Mouse (Mus musculus): ENCODE data around the gene Rnf8. TPM values are rescaled to one million over a fixed set of nuclear protein-coding genes. Genes with fewer than 3 reads are reported as not detected.

Gene Rnf8
- polyA plus RNA-seq, 1 experiment from 2014 or later: 87.2 TPM

DNA sequence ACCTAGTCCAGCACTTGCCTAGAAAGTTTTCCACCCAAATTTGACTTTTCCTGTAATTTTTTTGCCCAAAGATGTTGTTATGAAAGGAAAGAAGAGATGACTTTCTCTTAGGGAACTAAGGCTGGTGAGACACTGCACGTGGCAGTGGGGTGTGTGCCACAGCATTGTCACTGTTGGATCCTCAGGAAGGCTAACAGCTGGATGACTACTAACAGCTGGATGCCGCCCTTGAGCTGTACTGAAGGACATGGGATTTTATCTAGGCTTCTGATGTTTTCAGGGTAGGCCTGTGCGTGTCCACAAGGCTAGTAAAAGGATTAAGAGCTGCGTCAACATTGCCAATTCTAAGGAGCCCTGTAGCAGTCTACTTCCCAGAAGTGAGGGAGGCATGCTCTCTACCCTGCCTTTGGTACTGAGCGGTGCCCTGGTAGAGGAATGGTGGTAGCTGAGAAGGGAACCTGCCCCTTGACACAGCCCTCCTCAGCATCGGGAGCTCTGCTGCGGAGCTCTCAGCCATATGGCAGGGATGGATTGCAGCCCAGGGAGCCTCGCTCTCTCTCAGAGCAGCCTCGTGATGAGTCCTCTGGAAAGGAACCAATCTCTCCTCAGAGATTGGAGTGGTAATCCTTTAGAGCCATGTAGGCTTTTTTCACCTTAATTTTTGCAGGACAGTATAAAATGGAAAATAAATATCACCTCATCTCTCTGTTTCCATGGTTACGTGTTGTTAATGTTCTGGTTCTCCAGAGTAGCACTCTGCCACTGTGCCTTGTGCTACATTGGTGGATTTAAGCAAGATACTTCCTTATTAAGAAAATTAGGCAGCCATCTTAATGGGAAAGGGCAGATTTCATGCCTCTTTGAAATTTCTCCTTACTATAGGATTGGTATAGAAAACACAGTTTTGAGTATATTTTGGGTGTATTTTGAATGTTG lies 53.7 kb downstream of the Rnf8 start:
- WGBS: 87% methylated on average over 10 of the region's 10 CpGs
- no peak for ATAC-seq (ENCODE audit: low FRiP score, low TSS enrichment)
- no peak overlapping the region for H3K4me3 ChIP-seq (ENCODE audit: low read length)
- H3K9ac ChIP-seq (ENCODE audit: low read depth, low read length): no peak overlapping the region
- H3K4me2 ChIP-seq (replicated peaks; ENCODE audit: low read depth, low read length): no peak overlapping the region
- peaks cover 28% of the 10 kb centered on the region for H3K36me3 ChIP-seq (ENCODE audit: control insufficient read depth, insufficient read depth, low read length)
- H3K9me3 ChIP-seq (ENCODE audit: control insufficient read depth, low read length): no peaks in the 10 kb centered on the region
- H3K27me3 ChIP-seq (ENCODE audit: control insufficient read depth, insufficient read depth, low read length): no peaks in the 10 kb centered on the region
- H3K4me1 ChIP-seq (ENCODE audit: control insufficient read depth, insufficient read depth, low read length): no peaks in the 10 kb centered on the region
- no peak overlapping the region for H3K27ac ChIP-seq (ENCODE audit: low read depth, low read length)

DNA sequence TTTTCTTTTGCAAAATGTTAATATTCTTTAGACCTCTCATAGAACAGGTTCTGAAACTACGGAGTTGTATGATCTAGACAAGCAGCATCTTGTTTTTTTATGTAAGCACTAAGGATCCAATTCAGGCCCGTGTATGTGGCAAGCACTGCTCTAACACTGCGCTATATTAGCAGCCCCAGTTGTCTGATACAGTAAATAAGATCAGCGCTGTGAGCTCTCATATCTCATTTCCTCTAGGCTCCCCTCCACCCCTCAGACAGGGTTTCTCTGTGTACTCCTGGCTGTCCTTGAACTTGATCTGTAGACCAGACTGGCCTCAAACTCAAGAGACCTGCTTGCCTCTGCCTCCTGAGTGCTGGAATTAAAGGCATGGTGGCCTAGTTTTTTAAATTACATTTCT lies 54.4 kb downstream of the Rnf8 start:
- Histone ChIP-seq H3K27ac (ENCODE audit: low read depth, low read length) (no peak overlapping the region), H3K4me2 (replicated peaks; ENCODE audit: low read depth, low read length) (no peak overlapping the region), H3K4me1 (ENCODE audit: control insufficient read depth, insufficient read depth, low read length) (no peaks in the 10 kb centered on the region), H3K36me3 (ENCODE audit: control insufficient read depth, insufficient read depth, low read length) (peaks cover 31% of the 10 kb centered on the region), H3K4me3 (ENCODE audit: low read length) (no peak overlapping the region), H3K9ac (ENCODE audit: low read depth, low read length) (no peak overlapping the region), H3K9me3 (ENCODE audit: control insufficient read depth, low read length) (no peaks in the 10 kb centered on the region), H3K27me3 (ENCODE audit: control insufficient read depth, insufficient read depth, low read length) (no peaks in the 10 kb centered on the region)
- ATAC-seq (ENCODE audit: low FRiP score, low TSS enrichment): no peak
- 98% methylated on average over 4 of the region's 4 CpGs for WGBS

DNA sequence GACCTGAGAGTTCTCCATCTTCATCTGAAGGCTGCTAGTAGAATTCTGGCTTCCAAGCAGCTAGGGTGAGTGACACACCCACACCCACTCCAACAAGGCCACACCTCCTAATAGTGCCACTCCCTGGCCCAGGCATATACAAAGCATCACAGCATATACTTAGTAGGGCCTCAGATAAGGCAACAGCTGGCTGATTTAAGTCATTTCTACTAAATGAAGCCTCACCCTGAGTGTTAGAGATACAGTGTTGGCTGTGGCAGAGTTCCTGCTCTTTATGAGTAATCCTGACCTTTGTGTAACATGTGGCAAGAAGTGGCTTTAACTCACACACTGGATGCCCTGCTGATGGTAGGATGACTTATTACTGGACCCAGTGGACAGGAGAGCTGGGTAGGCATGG lies 55.3 kb downstream of the Rnf8 start:
- Histone ChIP-seq H3K27ac (ENCODE audit: low read depth, low read length) (no peak overlapping the region), H3K4me3 (ENCODE audit: low read length) (no peak overlapping the region), H3K9ac (ENCODE audit: low read depth, low read length) (no peak overlapping the region), H3K9me3 (ENCODE audit: control insufficient read depth, low read length) (no peaks in the 10 kb centered on the region), H3K36me3 (ENCODE audit: control insufficient read depth, insufficient read depth, low read length) (peaks cover 33% of the 10 kb centered on the region), H3K4me2 (replicated peaks; ENCODE audit: low read depth, low read length) (no peak overlapping the region), H3K27me3 (ENCODE audit: control insufficient read depth, insufficient read depth, low read length) (no peaks in the 10 kb centered on the region), H3K4me1 (ENCODE audit: control insufficient read depth, insufficient read depth, low read length) (no peaks in the 10 kb centered on the region)
- no peak for ATAC-seq (ENCODE audit: low FRiP score, low TSS enrichment)

DNA sequence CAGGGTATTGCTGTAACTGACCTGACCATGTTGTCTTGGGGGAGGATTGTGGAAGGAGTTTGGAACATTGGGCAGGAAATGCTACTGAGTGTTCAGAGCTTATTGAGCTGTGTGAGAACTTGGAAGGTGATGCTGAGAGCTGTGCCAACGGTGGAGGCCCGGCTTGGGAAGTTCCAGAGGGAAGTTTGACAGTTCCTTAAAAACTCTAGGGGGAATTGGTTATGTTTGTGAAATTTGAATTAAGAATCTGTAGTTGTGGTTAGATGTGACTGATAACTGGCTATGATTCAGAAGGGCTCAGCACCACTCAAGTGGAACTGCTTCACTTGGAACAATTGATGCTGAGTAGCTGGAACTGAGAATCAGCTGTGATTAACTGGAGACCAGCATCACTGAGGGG lies 56.4 kb downstream of the Rnf8 start:
- Histone ChIP-seq H3K27me3 (ENCODE audit: control insufficient read depth, insufficient read depth, low read length) (no peaks in the 10 kb centered on the region), H3K9me3 (ENCODE audit: control insufficient read depth, low read length) (no peaks in the 10 kb centered on the region), H3K4me3 (ENCODE audit: low read length) (no peak overlapping the region), H3K4me1 (ENCODE audit: control insufficient read depth, insufficient read depth, low read length) (no peaks in the 10 kb centered on the region), H3K4me2 (replicated peaks; ENCODE audit: low read depth, low read length) (no peak overlapping the region), H3K36me3 (ENCODE audit: control insufficient read depth, insufficient read depth, low read length) (peaks cover 43% of the 10 kb centered on the region), H3K9ac (ENCODE audit: low read depth, low read length) (no peak overlapping the region), H3K27ac (ENCODE audit: low read depth, low read length) (no peak overlapping the region)
- no peak for ATAC-seq (ENCODE audit: low FRiP score, low TSS enrichment)
- WGBS: 92% methylated on average over 2 of the region's 2 CpGs

DNA sequence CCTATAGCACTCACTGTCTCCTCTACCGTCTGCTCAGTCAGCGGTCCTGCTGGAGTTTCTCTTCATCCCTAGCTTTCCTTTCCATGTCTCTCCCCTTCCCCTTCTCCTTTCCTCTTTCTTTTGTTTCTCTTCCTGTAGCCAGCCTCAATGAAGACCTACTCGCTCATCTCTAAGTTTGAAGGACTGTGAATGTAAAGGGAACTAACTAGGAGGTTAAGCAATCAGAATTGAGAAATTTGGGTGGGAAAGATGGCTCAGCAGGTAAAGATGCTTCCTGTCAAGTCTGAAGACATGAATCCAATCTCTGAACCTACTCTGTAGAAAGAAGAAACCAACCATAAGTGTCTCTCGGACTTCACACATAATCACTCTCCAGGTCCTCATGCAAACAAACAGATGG lies 58.7 kb downstream of the Rnf8 start:
- no peak for ATAC-seq (ENCODE audit: low FRiP score, low TSS enrichment)
- 94% methylated on average over 4 of the region's 4 CpGs for WGBS
- Histone ChIP-seq H3K27me3 (ENCODE audit: control insufficient read depth, insufficient read depth, low read length) (no peaks in the 10 kb centered on the region), H3K4me3 (ENCODE audit: low read length) (no peak overlapping the region), H3K4me1 (ENCODE audit: control insufficient read depth, insufficient read depth, low read length) (no peaks in the 10 kb centered on the region), H3K9ac (ENCODE audit: low read depth, low read length) (no peak overlapping the region), H3K4me2 (replicated peaks; ENCODE audit: low read depth, low read length) (no peak overlapping the region), H3K36me3 (ENCODE audit: control insufficient read depth, insufficient read depth, low read length) (peaks cover 56% of the 10 kb centered on the region), H3K9me3 (ENCODE audit: control insufficient read depth, low read length) (no peaks in the 10 kb centered on the region), H3K27ac (ENCODE audit: low read depth, low read length) (no peak overlapping the region)

DNA sequence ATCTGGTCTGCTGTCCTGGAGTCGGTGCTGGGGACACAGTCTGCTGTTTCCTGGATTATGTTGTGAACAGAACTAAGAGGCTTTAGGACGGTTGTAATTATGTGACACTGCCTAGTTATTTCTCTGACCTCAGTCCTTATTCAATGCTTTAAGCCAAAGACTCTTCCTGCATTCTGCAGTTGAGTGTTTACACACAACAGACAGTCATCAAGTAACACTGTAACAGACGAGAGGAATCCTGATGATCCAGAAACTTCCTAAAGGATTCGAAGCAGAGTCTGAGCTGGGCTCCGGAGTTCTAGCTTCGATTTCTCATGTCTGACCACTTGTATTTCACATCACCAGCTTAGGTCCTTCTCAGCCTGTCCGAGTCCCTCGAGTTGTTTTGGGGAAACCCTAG lies 63.9 kb downstream of the Rnf8 start:
- no peak for ATAC-seq (ENCODE audit: low FRiP score, low TSS enrichment)
- no peaks in the 10 kb centered on the region for H3K9me3 ChIP-seq (ENCODE audit: control insufficient read depth, low read length)
- no peaks in the 10 kb centered on the region for H3K4me1 ChIP-seq (ENCODE audit: control insufficient read depth, insufficient read depth, low read length)
- H3K27me3 ChIP-seq (ENCODE audit: control insufficient read depth, insufficient read depth, low read length): no peaks in the 10 kb centered on the region
- H3K4me2 ChIP-seq (replicated peaks; ENCODE audit: low read depth, low read length): no peak overlapping the region
- peaks cover 83% of the 10 kb centered on the region for H3K36me3 ChIP-seq (ENCODE audit: control insufficient read depth, insufficient read depth, low read length)
- H3K27ac ChIP-seq (ENCODE audit: low read depth, low read length): no peak overlapping the region
- H3K4me3 ChIP-seq (ENCODE audit: low read length): no peak overlapping the region
- WGBS: 88% methylated on average over 8 of the region's 8 CpGs
- H3K9ac ChIP-seq (ENCODE audit: low read depth, low read length): no peak overlapping the region

DNA sequence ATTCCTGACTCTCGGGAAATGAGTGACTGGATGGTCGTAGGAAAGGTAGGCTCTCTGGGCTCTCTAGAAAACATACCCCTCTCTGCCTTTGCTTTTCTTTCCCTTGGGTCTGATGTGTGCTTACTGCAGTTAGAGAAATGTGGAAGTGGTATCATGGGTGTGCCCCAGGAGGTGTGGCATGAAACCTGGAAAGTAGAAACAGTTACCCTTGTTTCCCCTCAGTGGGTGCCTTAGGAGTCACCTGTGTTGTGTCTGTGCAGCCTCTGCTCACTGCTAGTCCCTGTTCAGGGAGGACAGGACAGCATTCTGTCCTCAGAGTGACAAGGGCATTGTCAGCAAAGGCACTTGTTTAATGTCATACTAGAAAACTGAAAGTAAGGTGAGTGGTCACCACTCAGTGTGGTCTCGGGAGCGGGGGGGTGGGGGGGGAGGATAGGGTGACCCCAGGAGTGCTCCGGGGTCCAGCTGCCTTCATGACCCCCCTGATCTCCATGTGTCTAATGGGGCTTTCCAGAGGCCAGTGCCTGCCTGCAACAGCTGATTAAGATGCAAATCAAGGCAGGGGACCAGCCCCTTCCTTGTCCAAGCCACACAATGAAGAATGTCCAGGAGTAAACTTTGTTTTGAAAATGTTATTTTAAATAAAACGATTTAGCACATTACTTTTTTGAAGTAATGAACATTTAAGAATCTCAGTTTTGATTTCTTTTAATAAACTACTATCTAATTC lies 64.6 kb downstream of the Rnf8 start:
- 93% methylated on average over 6 of the region's 6 CpGs for WGBS
- Histone ChIP-seq H3K9ac (ENCODE audit: low read depth, low read length) (no peak overlapping the region), H3K27me3 (ENCODE audit: control insufficient read depth, insufficient read depth, low read length) (no peaks in the 10 kb centered on the region), H3K9me3 (ENCODE audit: control insufficient read depth, low read length) (no peaks in the 10 kb centered on the region), H3K4me1 (ENCODE audit: control insufficient read depth, insufficient read depth, low read length) (no peaks in the 10 kb centered on the region), H3K4me3 (ENCODE audit: low read length) (no peak overlapping the region), H3K27ac (ENCODE audit: low read depth, low read length) (no peak overlapping the region), H3K36me3 (ENCODE audit: control insufficient read depth, insufficient read depth, low read length) (peaks cover 82% of the 10 kb centered on the region), H3K4me2 (replicated peaks; ENCODE audit: low read depth, low read length) (no peak overlapping the region)
- ATAC-seq (ENCODE audit: low FRiP score, low TSS enrichment): no peak

DNA sequence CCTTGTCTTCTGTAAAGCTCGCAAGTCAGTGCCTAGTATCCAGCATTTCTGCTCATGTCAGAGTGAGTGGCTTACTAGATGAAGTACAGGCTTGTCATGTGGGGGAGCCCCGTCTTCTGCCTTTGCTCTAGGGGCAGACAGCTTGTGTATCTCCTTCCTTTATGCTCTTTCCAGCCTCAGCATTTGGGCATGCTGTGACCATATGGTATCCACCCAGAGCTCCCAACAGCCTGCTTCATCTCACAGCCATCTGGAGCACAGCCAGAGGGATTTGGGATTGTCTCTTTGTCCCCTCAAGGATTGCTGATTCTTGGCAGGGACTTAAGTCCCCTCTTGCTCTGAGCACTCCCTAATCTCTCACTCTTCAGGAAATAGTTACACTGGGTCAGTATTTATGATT lies 65.6 kb downstream of the Rnf8 start:
- ATAC-seq (ENCODE audit: low FRiP score, low TSS enrichment): peak; percentile 52; the same call in 1 of the 2 replicates
- WGBS: 79% methylated on average over 2 of the region's 2 CpGs
- Histone ChIP-seq H3K9ac (ENCODE audit: low read depth, low read length) (no peak overlapping the region), H3K27ac (ENCODE audit: low read depth, low read length) (no peak overlapping the region), H3K4me1 (ENCODE audit: control insufficient read depth, insufficient read depth, low read length) (no peaks in the 10 kb centered on the region), H3K4me2 (replicated peaks; ENCODE audit: low read depth, low read length) (no peak overlapping the region), H3K9me3 (ENCODE audit: control insufficient read depth, low read length) (no peaks in the 10 kb centered on the region), H3K36me3 (ENCODE audit: control insufficient read depth, insufficient read depth, low read length) (peaks cover 82% of the 10 kb centered on the region), H3K27me3 (ENCODE audit: control insufficient read depth, insufficient read depth, low read length) (no peaks in the 10 kb centered on the region), H3K4me3 (ENCODE audit: low read length) (no peak overlapping the region)

DNA sequence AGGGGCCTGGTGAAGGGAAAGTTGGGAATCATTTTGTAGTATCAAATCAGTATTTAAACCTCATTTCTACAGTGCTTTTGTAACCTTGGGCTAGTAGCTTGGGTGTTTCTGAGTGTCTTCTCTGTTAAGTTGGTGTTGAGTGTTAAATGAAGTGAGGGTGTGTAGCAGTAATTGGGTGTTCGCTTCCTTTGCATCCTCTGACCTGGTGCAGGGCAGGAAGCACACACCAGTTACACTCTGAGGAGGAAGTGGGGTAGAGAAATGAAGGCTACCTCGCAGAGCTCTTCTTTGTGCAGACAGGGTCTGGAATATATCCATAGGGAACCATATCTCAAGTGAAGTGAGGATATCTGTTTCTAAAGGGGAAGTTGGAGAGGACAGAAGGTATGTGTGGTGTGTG lies 66.3 kb downstream of the Rnf8 start:
- no peak overlapping the region for H3K4me2 ChIP-seq (replicated peaks; ENCODE audit: low read depth, low read length)
- no peak overlapping the region for H3K4me3 ChIP-seq (ENCODE audit: low read length)
- no peaks in the 10 kb centered on the region for H3K27me3 ChIP-seq (ENCODE audit: control insufficient read depth, insufficient read depth, low read length)
- no peak for ATAC-seq (ENCODE audit: low FRiP score, low TSS enrichment)
- WGBS: 86% methylated on average over 2 of the region's 2 CpGs
- no peak overlapping the region for H3K9ac ChIP-seq (ENCODE audit: low read depth, low read length)
- peaks cover 82% of the 10 kb centered on the region for H3K36me3 ChIP-seq (ENCODE audit: control insufficient read depth, insufficient read depth, low read length)
- H3K27ac ChIP-seq (ENCODE audit: low read depth, low read length): 0 out of 2 replicates have a peak overlapping the region, but pooled peaks have one; percentile 32
- no peaks in the 10 kb centered on the region for H3K9me3 ChIP-seq (ENCODE audit: control insufficient read depth, low read length)
- H3K4me1 ChIP-seq (ENCODE audit: control insufficient read depth, insufficient read depth, low read length): no peaks in the 10 kb centered on the region
